Mouse (Mus musculus) kidney, postnatal 0 days (tissue): Measurements from ENCODE around the gene Tbrg4. TPM values are rescaled to one million over a fixed set of nuclear protein-coding genes. Genes with fewer than 3 reads are reported as not detected.

Source experiments
- ATAC-seq: fragments of 200-750 bp; cut with Nextera tagmentation; replicated peaks from 2 replicates; pipeline ENCODE4 v1.8.0; 2017; ENCODE audit warnings: low read depth, moderate number of reproducible peaks, moderate TSS enrichment, moderate library complexity; ENCODE audit not compliant: low FRiP score
- DNase-seq: peaks from one replicate; pipeline ENCODE4 v3.0.0-alpha.2; 2016; ENCODE audit warnings: low spot score
- H3K27ac ChIP-seq: fragments of 300-500 bp; sonication (generic); 2 replicates; pipeline ENCODE4 v1.5.1; 2014; ENCODE audit warnings: mild to moderate bottlenecking
- H3K27me3 ChIP-seq: fragments of 300-500 bp; sonication (generic); 2 replicates; pipeline ENCODE4 v1.6.1; 2014; ENCODE audit warnings: low read length, mixed read lengths; ENCODE audit not compliant: insufficient read depth
- H3K36me3 ChIP-seq: fragments of 300-500 bp; sonication (generic); 2 replicates; pipeline ENCODE4 v1.6.1; 2014; ENCODE audit warnings: low read length, mixed read lengths; ENCODE audit not compliant: insufficient read depth
- H3K4me1 ChIP-seq: fragments of 300-500 bp; sonication (generic); replicated peaks from 2 replicates; pipeline ENCODE4 v1.6.1; 2014; ENCODE audit warnings: antibody characterized with exemption, low read length, mixed read lengths; ENCODE audit not compliant: insufficient read depth
- H3K4me2 ChIP-seq: fragments of 300-500 bp; sonication (generic); 2 replicates; pipeline ENCODE4 v1.6.1; 2014; ENCODE audit warnings: mild to moderate bottlenecking, low read length, moderate library complexity, mixed read lengths
- H3K4me3 ChIP-seq: fragments of 300-500 bp; sonication (generic); replicated peaks from 2 replicates; pipeline ENCODE4 v1.5.1; 2014; ENCODE audit warnings: low read depth, low read length
- H3K9ac ChIP-seq: fragments of 300-500 bp; sonication (generic); 2 replicates; pipeline ENCODE4 v1.6.1; 2014; ENCODE audit warnings: low read depth, low read length
- H3K9me3 ChIP-seq: fragments of 300-500 bp; sonication (generic); replicated peaks from 2 replicates; pipeline ENCODE4 v1.6.1; 2016; ENCODE audit warnings: low read length, inconsistent platforms, mixed read lengths
- CTCF ChIP-seq: IDR thresholded peaks from 2 replicates; pipeline ENCODE4 v1.5.1; 2016; ENCODE audit warnings: antibody characterized with exemption, low read depth, mild to moderate bottlenecking, moderate library complexity
- WGBS: fragments of 180-500 bp; shearing (Covaris S2); extraction: QIAGEN DNeasy Blood & Tissue Kit; methylation state at CpG from one replicate; pipeline ENCODE4 v1.1.7; 2014; 5-methylcytosine and 5-hydroxymethylcytosine counted together
- polyA plus RNA-seq: library from polyadenylated mRNA; unstranded; fragments of >200 nt; fragmentation: Nextera tagmentation; extraction: Ambion mirVana; gene quantifications from 2 replicates; pipeline ENCODE4 v1.2.1, GENCODE M21; 2015

The Tbrg4 gene
- polyA plus RNA-seq, 1 experiment from 2014 or later: 32.2 TPM

GRCm38 (mm10) chr11:6579361-6579760, 46.5 kb downstream of the Tbrg4 start:
- ATAC-seq: no peak
- TF ChIP-seq CTCF: no peak
- H3K36me3 ChIP-seq: peaks cover 1% of the 10 kb centered on the region; the same call in 1 of the 2 replicates

DNA sequence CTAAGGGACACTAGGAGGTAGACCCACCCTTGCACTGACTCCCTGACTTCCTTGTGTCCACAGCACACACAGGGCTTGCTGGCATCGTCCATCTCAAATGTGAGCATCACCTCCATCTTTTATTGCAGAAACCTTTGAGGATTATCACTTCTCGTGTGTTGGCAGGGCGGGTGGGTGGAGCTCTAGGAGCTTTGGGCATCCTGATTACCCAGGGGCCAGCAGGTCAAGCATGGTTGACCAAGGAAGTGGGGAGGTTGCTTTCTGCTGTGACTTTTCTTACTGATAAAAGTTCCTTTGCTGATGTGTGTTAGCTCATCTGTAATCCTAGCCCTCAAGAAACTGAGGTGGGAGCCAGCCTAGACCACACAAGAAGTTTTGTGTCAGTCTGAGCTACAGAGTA, 49.7 kb downstream of the Tbrg4 start:
- H3K4me1 ChIP-seq: no peaks in the 10 kb centered on the region
- TF ChIP-seq CTCF: no peak
- no peak overlapping the region for H3K4me2 ChIP-seq
- no peak overlapping the region for H3K4me3 ChIP-seq
- no peaks in the 10 kb centered on the region for H3K9me3 ChIP-seq
- WGBS: 72% methylated on average over 3 of the region's 3 CpGs
- no peaks in the 10 kb centered on the region for H3K27me3 ChIP-seq
- DNase-seq: no peak
- ATAC-seq: no peak
- H3K9ac ChIP-seq: no peak overlapping the region
- H3K27ac ChIP-seq: no peak overlapping the region
- peaks cover 3% of the 10 kb centered on the region; the same call in 1 of the 2 replicates for H3K36me3 ChIP-seq

More at GRCm38 (mm10) chr11:6579361-6579760, 46.5 kb downstream of the Tbrg4 start:
- Histone ChIP-seq H3K4me2 (no peak overlapping the region), H3K4me3 (no peak overlapping the region), H3K27ac (no peak overlapping the region), H3K9ac (no peak overlapping the region), H3K4me1 (no peaks in the 10 kb centered on the region), H3K9me3 (no peaks in the 10 kb centered on the region), H3K27me3 (no peaks in the 10 kb centered on the region)
- WGBS: 84% methylated on average over 7 of the region's 7 CpGs
- DNase-seq: no peak

- no peak for TF ChIP-seq CTCF
- Histone ChIP-seq H3K36me3 (peaks cover 15% of the 10 kb centered on the region), H3K4me3 (no peak overlapping the region), H3K27me3 (no peaks in the 10 kb centered on the region), H3K9me3 (no peaks in the 10 kb centered on the region), H3K9ac (no peak overlapping the region), H3K4me1 (no peaks in the 10 kb centered on the region), H3K4me2 (no peak overlapping the region), H3K27ac (no peak overlapping the region)
- ATAC-seq (no peak), DNase-seq (no peak)
- WGBS: 43% methylated on average over 3 of the region's 3 CpGs
These were observed 56.5 kb downstream of the Tbrg4 start for GRCm38 (mm10) chr11:6569410-6569777.

- Histone ChIP-seq H3K4me3 (no peak overlapping the region), H3K4me2 (no peak overlapping the region), H3K36me3 (peaks cover 15% of the 10 kb centered on the region), H3K27ac (no peak overlapping the region), H3K9ac (no peak overlapping the region), H3K4me1 (no peaks in the 10 kb centered on the region), H3K9me3 (no peaks in the 10 kb centered on the region), H3K27me3 (no peaks in the 10 kb centered on the region)
- no peak for ATAC-seq
- 57% methylated on average over 11 of the region's 11 CpGs for WGBS
- peak; percentile 49; the same call in 1 of the 2 replicates for TF ChIP-seq CTCF
- DNase-seq: peak; percentile 34
These were observed 57.1 kb downstream of the Tbrg4 start for GRCm38 (mm10) chr11:6568584-6569409.

DNA sequence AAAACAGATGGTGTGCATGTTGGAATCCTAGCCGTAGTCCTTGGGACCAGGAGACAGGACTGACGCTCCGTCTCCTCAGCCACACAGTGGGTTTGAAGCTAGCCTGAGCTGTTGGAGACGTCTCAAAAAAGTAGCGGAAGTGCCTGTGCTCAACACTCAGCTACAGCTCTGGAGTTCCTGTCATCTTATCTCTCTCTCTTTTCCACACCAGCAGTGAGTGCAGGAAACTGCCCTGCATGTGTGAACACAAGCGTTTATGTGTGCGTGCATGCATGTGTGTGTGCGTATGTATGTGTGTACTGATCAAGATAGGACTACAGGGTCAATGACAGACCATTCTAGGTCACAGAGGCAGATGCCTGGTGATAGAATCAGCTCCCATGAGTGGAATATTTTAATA, 57.9 kb downstream of the Tbrg4 start:
- 78% methylated on average over 8 of the region's 8 CpGs for WGBS
- no peaks in the 10 kb centered on the region for H3K27me3 ChIP-seq
- no peak overlapping the region for H3K27ac ChIP-seq
- no peak for DNase-seq
- no peak overlapping the region for H3K4me3 ChIP-seq
- peaks cover 20% of the 10 kb centered on the region for H3K36me3 ChIP-seq
- H3K4me1 ChIP-seq: no peaks in the 10 kb centered on the region
- H3K9me3 ChIP-seq: no peaks in the 10 kb centered on the region
- no peak for ATAC-seq
- no peak overlapping the region for H3K9ac ChIP-seq
- H3K4me2 ChIP-seq: no peak overlapping the region
- no peak for TF ChIP-seq CTCF

- no peak overlapping the region for H3K4me3 ChIP-seq
- no peaks in the 10 kb centered on the region for H3K27me3 ChIP-seq
- H3K36me3 ChIP-seq: peaks cover 19% of the 10 kb centered on the region
- H3K4me1 ChIP-seq: no peaks in the 10 kb centered on the region
- ATAC-seq (no peak), DNase-seq (no peak)
- no peak overlapping the region for H3K9ac ChIP-seq
- no peak overlapping the region for H3K4me2 ChIP-seq
- H3K9me3 ChIP-seq: no peaks in the 10 kb centered on the region
- TF ChIP-seq CTCF: no peak
- no peak overlapping the region for H3K27ac ChIP-seq
- 66% methylated on average over 4 of the region's 4 CpGs for WGBS
These were observed 59.4 kb downstream of the Tbrg4 start for GRCm38 (mm10) chr11:6566496-6566895.

Other genes starting within 250 kb of the Tbrg4 start
- gene Zmiz2, start 237.0 kb downstream of the Tbrg4 start, polyA plus RNA-seq: 9.9 TPM in 2 replicates
- gene Ppia, start 210.6 kb downstream of the Tbrg4 start, polyA plus RNA-seq: 5,621 and 5,791 TPM in 2 replicates
- 441 and 458 TPM in 2 replicates for gene H2afv, start 181.6 kb downstream of the Tbrg4 start, polyA plus RNA-seq
- 24.5 and 26.4 TPM in 2 replicates for gene Purb, start 150.2 kb downstream of the Tbrg4 start, polyA plus RNA-seq
- 0.42 and 0.83 TPM in 2 replicates for gene Myo1g, start 105.1 kb downstream of the Tbrg4 start, polyA plus RNA-seq
- gene Ccm2, start 79.2 kb downstream of the Tbrg4 start, polyA plus RNA-seq: 63.8 and 66.5 TPM in 2 replicates
- 1.1 TPM in 2 replicates for gene Nacad, start 20.0 kb downstream of the Tbrg4 start, polyA plus RNA-seq
- not detected in 2 replicates for gene Wap, start 12.6 kb upstream of the Tbrg4 start, polyA plus RNA-seq
- gene Ramp3, start 32.5 kb upstream of the Tbrg4 start, polyA plus RNA-seq: 25.0 and 26.5 TPM in 2 replicates
- not detected in 2 replicates for gene Gm11983, start 211.6 kb upstream of the Tbrg4 start, polyA plus RNA-seq